Mouse (Mus musculus): Measurements from ENCODE around the gene Snap29.

- TF ChIP-seq POLR2A (IDR thresholded peaks at IDR 0.05; ENCODE audit: borderline replicate concordance, insufficient read depth, low read length) (peak; percentile 60; the same call in 1 of the 2 replicates), CTCF (IDR thresholded peaks at IDR 0.05; ENCODE audit: borderline replicate concordance, insufficient read depth, low read depth, low read length) (no peak)
Observed at GRCm38 (mm10) chr16:17405736-17406443, at the start of gene Snap29, which contains the start of gene Pi4ka.
